In the genomic region with DNA sequence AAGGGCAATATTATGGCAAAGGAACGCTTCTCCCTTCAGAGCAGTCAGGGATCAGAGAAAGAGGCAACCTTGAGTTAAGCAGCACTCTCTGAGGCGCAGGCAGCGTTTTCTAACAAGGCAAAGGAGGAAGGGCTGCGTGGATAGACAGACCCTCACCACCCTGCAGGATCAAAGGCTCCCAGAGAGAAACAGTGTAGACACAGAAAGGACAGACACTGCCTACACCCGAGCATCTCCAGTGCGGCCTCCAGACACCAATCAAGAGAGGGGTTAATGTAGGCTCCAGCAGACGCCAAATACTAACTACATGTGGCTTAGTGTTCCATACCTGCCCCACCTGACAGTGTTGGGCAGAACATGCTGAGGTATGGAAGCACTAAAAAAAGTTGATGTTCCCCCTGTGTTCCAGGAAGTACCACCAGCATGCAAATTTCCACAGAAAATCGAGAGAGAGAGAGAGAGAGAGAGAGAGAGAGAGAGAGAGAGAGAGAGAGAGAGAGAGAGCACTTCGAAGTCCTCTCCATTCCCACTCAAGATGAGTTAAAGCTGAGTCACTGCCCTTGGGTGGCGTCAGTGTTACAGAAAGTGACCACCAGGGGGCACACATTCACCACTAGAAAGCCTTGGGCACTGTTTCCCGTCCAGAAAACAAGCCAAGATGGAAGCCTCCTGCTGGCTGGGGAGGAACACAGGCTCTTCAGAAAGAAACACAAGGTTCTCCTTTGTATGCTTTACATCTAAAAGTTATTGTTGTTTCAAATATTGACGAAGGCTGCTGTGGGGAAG, we compare ENCODE assay signal across 7 mouse cellular contexts. TPM values are rescaled to one million over a fixed set of nuclear protein-coding genes. Genes with fewer than 3 reads are reported as not detected.
A peak's percentile ranks its signal among the peaks of the same experiment; 100 is the strongest.
DNase-seq lines count a peak whose midpoint lies in the region; ATAC-seq and TF ChIP-seq lines count a peak whose summit lies in the region.

No protein-coding gene starts in this region.

- H3K36me3 ChIP-seq in MEL (ENCODE audit: control insufficient read depth in 1 of 2, insufficient read depth in 2 of 2, low read length in 2 of 2): peaks cover 0 to 4% of the 10 kb centered on the region in 2 experiments; a peak in 1 of 4 replicates
- H3K36me3 ChIP-seq in embryonic facial prominence, embryonic 10.5 days (replicated peaks): no peaks in the 10 kb centered on the region
- no peaks in the 10 kb centered on the region for H3K36me3 ChIP-seq in heart, embryonic 13.5 days
- H3K36me3 ChIP-seq in lung, embryonic 15.5 days: no peaks in the 10 kb centered on the region

- no peak overlapping the region for H3K9ac ChIP-seq in MEL (ENCODE audit: control insufficient read depth, low read depth, low read length, poor library complexity, severe bottlenecking)
- H3K9ac ChIP-seq in heart, embryonic 13.5 days: no peak overlapping the region
- H3K9ac ChIP-seq in lung, embryonic 15.5 days: no peak overlapping the region

- peak; percentile 96 for DNase-seq in MEL (ENCODE audit: low read depth, low spot score)
- peak; percentile 92 for DNase-seq in adrenal gland, postnatal 14 days
- DNase-seq in embryonic facial prominence, embryonic 10.5 days (ENCODE audit: low spot score): peak; percentile 84
- peak; percentile 60 to 79 for DNase-seq in layer of hippocampus, adult 8-10 months (ENCODE audit: low spot score in 2 of 2)
- DNase-seq in right cerebral cortex, postnatal 14 days: peak; percentile 81

- no peak overlapping the region for H3K27ac ChIP-seq in MEL (ENCODE audit: control insufficient read depth, low read depth, low read length)
- no peak overlapping the region; the same call in 1 of the 2 replicates for H3K27ac ChIP-seq in embryonic facial prominence, embryonic 10.5 days (replicated peaks)
- H3K27ac ChIP-seq in heart, embryonic 13.5 days (replicated peaks): no peak overlapping the region
- H3K27ac ChIP-seq in lung, embryonic 15.5 days: no peak overlapping the region

- TF ChIP-seq CTCF in MEL (IDR thresholded peaks at IDR 0.05 in 2 of 3, conservative IDR thresholded peaks at IDR 0.05 in 1 of 3; ENCODE audit: control insufficient read depth in 1 of 3, insufficient read depth in 1 of 3, low read depth in 2 of 3, low read length in 3 of 3, poor library complexity in 1 of 3, severe bottlenecking in 1 of 3): peak; percentile 80 to 97 (median 92)

- peak in 1 of 2 experiments; percentile 24; a peak in 1 of 4 replicates for TF ChIP-seq EP300 in MEL (IDR thresholded peaks at IDR 0.05; ENCODE audit: low read depth in 1 of 2, low read length in 2 of 2)

- WGBS in embryonic facial prominence, embryonic 10.5 days: 29% methylated on average over 12 of the region's 12 CpGs
- 23% methylated on average over 12 of the region's 12 CpGs for WGBS in heart, embryonic 13.5 days
- WGBS in lung, embryonic 15.5 days: 29% methylated on average over 12 of the region's 12 CpGs

- no peaks in the 10 kb centered on the region for H3K9me3 ChIP-seq in MEL (replicated peaks; ENCODE audit: insufficient read depth, low read length)
- H3K9me3 ChIP-seq in embryonic facial prominence, embryonic 10.5 days: 0 out of 2 replicates have a peak, but pooled peaks cover 3% of the 10 kb centered on the region
- H3K9me3 ChIP-seq in heart, embryonic 13.5 days: no peaks in the 10 kb centered on the region
- no peaks in the 10 kb centered on the region for H3K9me3 ChIP-seq in lung, embryonic 15.5 days

- no peaks in the 10 kb centered on the region for H3K79me2 ChIP-seq in MEL (ENCODE audit: control insufficient read depth, insufficient read depth, low read length, poor library complexity)

- H3K4me2 ChIP-seq in heart, embryonic 13.5 days: no peak overlapping the region
- no peak overlapping the region for H3K4me2 ChIP-seq in lung, embryonic 15.5 days

- peak; percentile 93 for TF ChIP-seq RAD21 in MEL (IDR thresholded peaks at IDR 0.05; ENCODE audit: low read depth, low read length)

- H3K27me3 ChIP-seq in MEL (ENCODE audit: control insufficient read depth in 1 of 2, insufficient read depth in 2 of 2, low read length in 2 of 2): no peaks in the 10 kb centered on the region; a peak in 2 of 4 replicates
- H3K27me3 ChIP-seq in embryonic facial prominence, embryonic 10.5 days (replicated peaks; ENCODE audit: low read depth, poor library complexity, severe bottlenecking): peaks cover 34% of the 10 kb centered on the region
- peaks cover 49% of the 10 kb centered on the region for H3K27me3 ChIP-seq in heart, embryonic 13.5 days (replicated peaks)
- peaks cover 9% of the 10 kb centered on the region for H3K27me3 ChIP-seq in lung, embryonic 15.5 days

- peak; percentile 37; the same call in 1 of the 2 replicates for ATAC-seq in heart, embryonic 13.5 days (ENCODE audit: extremely low read depth, insufficient number of reproducible peaks, low FRiP score, low TSS enrichment)
- ATAC-seq in lung, embryonic 15.5 days (ENCODE audit: borderline replicate concordance, extremely low read depth, low FRiP score, low TSS enrichment): peak; percentile 39; the same call in 1 of the 2 replicates

- no peak overlapping the region for H3K4me3 ChIP-seq in MEL (ENCODE audit: control insufficient read depth in 1 of 2, insufficient read depth in 1 of 2, low read depth in 2 of 2, low read length in 2 of 2)
- H3K4me3 ChIP-seq in embryonic facial prominence, embryonic 10.5 days: no peak overlapping the region
- H3K4me3 ChIP-seq in heart, embryonic 13.5 days: no peak overlapping the region
- H3K4me3 ChIP-seq in lung, embryonic 15.5 days: no peak overlapping the region

- TF ChIP-seq POLR2A in MEL (IDR thresholded peaks at IDR 0.05; ENCODE audit: control insufficient read depth in 1 of 2, insufficient read depth in 1 of 2, low read depth in 1 of 2, low read length in 2 of 2, poor library complexity in 1 of 2): no peak

- peaks cover 0 to 10% of the 10 kb centered on the region in 2 experiments; a peak in 1 of 4 replicates for H3K4me1 ChIP-seq in MEL (ENCODE audit: control insufficient read depth in 1 of 2, insufficient read depth in 2 of 2, low read length in 2 of 2)
- 0 out of 2 replicates have a peak, but pooled peaks cover 8% of the 10 kb centered on the region for H3K4me1 ChIP-seq in embryonic facial prominence, embryonic 10.5 days
- H3K4me1 ChIP-seq in heart, embryonic 13.5 days: no peaks in the 10 kb centered on the region
- H3K4me1 ChIP-seq in lung, embryonic 15.5 days: no peaks in the 10 kb centered on the region

TF ChIP-seq in MEL, 35 proteins besides CTCF, POLR2A, EP300 and RAD21 (continues in another document):
- TF ChIP-seq CHD1 (IDR thresholded peaks at IDR 0.05; ENCODE audit: low read depth, low read length) (no peak), GATA1 (IDR thresholded peaks at IDR 0.05; ENCODE audit: low read depth, low read length) (no peak), SIN3A (IDR thresholded peaks at IDR 0.05; ENCODE audit: low read length) (no peak; the same call in 1 of the 2 replicates), TCF12 (IDR thresholded peaks at IDR 0.05; ENCODE audit: low read depth, low read length) (no peak), MYB (IDR thresholded peaks at IDR 0.05; ENCODE audit: low read depth, low read length) (no peak), MYC (IDR thresholded peaks at IDR 0.05; ENCODE audit: low read depth, low read length) (no peak), ZC3H11A (IDR thresholded peaks at IDR 0.05; ENCODE audit: low read depth, low read length) (peak; percentile 96), CHD2 (IDR thresholded peaks at IDR 0.05; ENCODE audit: low read length) (no peak), ZMIZ1 (IDR thresholded peaks at IDR 0.05; ENCODE audit: low read depth, low read length) (no peak), NRF1 (IDR thresholded peaks at IDR 0.05; ENCODE audit: insufficient read depth, low read depth, low read length, poor library complexity, severe bottlenecking) (no peak), RCOR1 (IDR thresholded peaks at IDR 0.05; ENCODE audit: low read depth, low read length) (peak; percentile 18; the same call in 1 of the 2 replicates), TBP (IDR thresholded peaks at IDR 0.05; ENCODE audit: low read depth, low read length) (no peak), E2F4 (IDR thresholded peaks at IDR 0.05; ENCODE audit: borderline replicate concordance, low read depth, low read length) (no peak), KAT2A (conservative IDR thresholded peaks at IDR 0.05; ENCODE audit: low read depth, low read length) (no peak), MAZ (IDR thresholded peaks at IDR 0.05; ENCODE audit: low read depth, low read length) (0 out of 2 replicates have a peak, but pooled peaks have one; percentile 44)

RNA-seq across cellular contexts. Expression of gene Nkx2-3, which starts 18.5 kb away (rescaled TPM):
- total RNA-seq in MEL (2012; rRNA removed): not detected in 2 replicates
- not detected for polyA plus RNA-seq in MEL (2012; ENCODE audit: insufficient read depth in 1 of 2, insufficient read length in 2 of 2, low read depth in 1 of 2, low replicate concordance in 2 of 2, missing spikeins in 1 of 2)
- total RNA-seq in adrenal gland, postnatal 14 days (2021): not detected in 2 replicates
- polyA plus RNA-seq in embryonic facial prominence, embryonic 10.5 days (2016; fragmentation: Nextera tagmentation; extraction: Ambion mirVana): 3.7 and 4.1 TPM in 2 replicates
- 0.06 TPM in 1 of 2 replicates, not detected in the other for polyA plus RNA-seq in heart, embryonic 13.5 days (2015; fragmentation: Nextera tagmentation; extraction: Ambion mirVana)
- not detected for total RNA-seq in layer of hippocampus, adult 8-10 months (2022)
- 0.08 TPM in 1 of 2 replicates, not detected in the other for polyA plus RNA-seq in lung, embryonic 15.5 days (2015; fragmentation: Nextera tagmentation; extraction: Ambion mirVana)

RNA-seq across cellular contexts. Expression of gene Slc25a28, which starts 44.0 kb away (rescaled TPM):
- total RNA-seq in MEL (2012; rRNA removed): 57.9 and 58.2 TPM in 2 replicates
- 100 to 1,000 TPM in 1 of 2 experiments, not detected in 1; 110 TPM for polyA plus RNA-seq in MEL (2012; ENCODE audit: insufficient read depth in 1 of 2, insufficient read length in 2 of 2, low read depth in 1 of 2, low replicate concordance in 2 of 2, missing spikeins in 1 of 2)
- 58.0 and 62.1 TPM in 2 replicates for total RNA-seq in adrenal gland, postnatal 14 days (2021)
- 10.3 and 10.9 TPM in 2 replicates for polyA plus RNA-seq in embryonic facial prominence, embryonic 10.5 days (2016; fragmentation: Nextera tagmentation; extraction: Ambion mirVana)
- 10.1 and 10.2 TPM in 2 replicates for polyA plus RNA-seq in heart, embryonic 13.5 days (2015; fragmentation: Nextera tagmentation; extraction: Ambion mirVana)
- total RNA-seq in layer of hippocampus, adult 8-10 months (2022): 10 to 100 TPM; 45.9 to 51.6 (median 48.9) TPM
- 11.1 and 12.9 TPM in 2 replicates for polyA plus RNA-seq in lung, embryonic 15.5 days (2015; fragmentation: Nextera tagmentation; extraction: Ambion mirVana)

RNA-seq across cellular contexts. Expression of gene Entpd7, which starts 58.8 kb away (rescaled TPM):
- total RNA-seq in MEL (2012; rRNA removed): 7.7 and 8.0 TPM in 2 replicates
- 1 to 10 TPM in 1 of 2 experiments, not detected in 1; 4.2 TPM for polyA plus RNA-seq in MEL (2012; ENCODE audit: insufficient read depth in 1 of 2, insufficient read length in 2 of 2, low read depth in 1 of 2, low replicate concordance in 2 of 2, missing spikeins in 1 of 2)
- total RNA-seq in adrenal gland, postnatal 14 days (2021): 16.3 and 18.5 TPM in 2 replicates
- polyA plus RNA-seq in embryonic facial prominence, embryonic 10.5 days (2016; fragmentation: Nextera tagmentation; extraction: Ambion mirVana): 8.9 and 9.8 TPM in 2 replicates
- polyA plus RNA-seq in heart, embryonic 13.5 days (2015; fragmentation: Nextera tagmentation; extraction: Ambion mirVana): 6.1 and 6.6 TPM in 2 replicates
- 10 to 100 TPM; 16.6 to 22.6 (median 19.3) TPM for total RNA-seq in layer of hippocampus, adult 8-10 months (2022)
- polyA plus RNA-seq in lung, embryonic 15.5 days (2015; fragmentation: Nextera tagmentation; extraction: Ambion mirVana): 10.6 and 12.7 TPM in 2 replicates
